Mouse (Mus musculus): Measurements from ENCODE around the gene Phlda2. TPM values are rescaled to one million over a fixed set of nuclear protein-coding genes. Genes with fewer than 3 reads are reported as not detected.

Phlda2 gene
- polyA plus RNA-seq, 1 experiment from 2014 or later, result 2.7 TPM

DNA sequence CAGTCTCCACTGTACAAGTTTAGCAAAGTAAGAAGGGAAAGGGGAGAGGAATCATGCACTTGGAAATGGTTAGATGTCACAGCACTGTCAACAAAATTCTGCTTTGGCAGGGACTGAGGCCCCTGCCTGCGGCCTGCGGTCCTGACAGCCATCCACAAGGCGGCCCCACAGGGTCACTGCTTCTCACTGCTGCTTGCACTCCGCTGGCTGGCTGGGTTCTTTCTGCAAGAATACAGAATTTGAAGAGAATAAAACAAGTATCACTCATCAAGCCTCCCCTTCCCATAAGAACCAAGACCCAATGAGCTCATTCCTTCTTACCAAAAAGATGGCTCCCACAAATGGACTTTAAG is 11.4 kb upstream of the Phlda2 start:
- Histone ChIP-seq H3K27ac (replicated peaks) (no peak overlapping the region), H3K4me3 (no peak overlapping the region), H3K27me3 (replicated peaks; ENCODE audit: low read depth, poor library complexity, severe bottlenecking) (no peaks in the 10 kb centered on the region), H3K4me1 (no peaks in the 10 kb centered on the region), H3K36me3 (replicated peaks) (peaks cover 76% of the 10 kb centered on the region), H3K9me3 (no peaks in the 10 kb centered on the region)
- no peak for DNase-seq (ENCODE audit: low spot score)
- 93% methylated on average over 4 of the region's 4 CpGs for WGBS

DNA sequence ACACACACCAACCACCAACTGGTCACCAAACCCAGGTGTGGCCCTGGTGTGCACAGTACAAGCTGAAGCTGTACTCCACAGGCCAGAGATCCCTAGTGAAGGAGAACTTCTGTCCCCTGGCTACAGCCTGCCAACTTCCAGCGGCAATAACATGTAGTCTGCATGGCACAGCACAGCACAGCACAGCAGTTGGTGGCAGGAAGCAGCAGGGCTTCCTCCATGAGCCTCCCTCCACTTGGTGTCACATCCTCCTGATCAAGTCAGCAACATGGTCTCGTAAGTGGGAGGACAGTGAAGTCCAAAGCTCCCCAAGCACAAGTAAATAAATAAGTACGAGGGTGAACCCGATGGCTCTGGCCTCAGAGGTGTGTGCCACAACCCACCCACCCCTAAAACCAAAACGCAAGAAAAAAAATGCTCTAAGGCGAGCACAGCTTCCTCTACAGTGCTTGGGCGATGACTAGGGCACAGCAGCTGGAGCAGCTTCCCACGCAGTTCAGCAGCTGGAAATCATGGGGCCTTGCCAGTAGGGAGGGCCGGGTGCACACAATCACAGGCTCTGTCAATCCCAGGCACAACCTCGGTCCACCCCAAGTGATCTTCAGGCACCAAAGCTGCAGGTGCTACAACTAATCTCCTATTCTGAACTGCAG is 10.9 kb upstream of the Phlda2 start:
- no peaks in the 10 kb centered on the region for H3K9me3 ChIP-seq
- H3K27me3 ChIP-seq (replicated peaks; ENCODE audit: low read depth, poor library complexity, severe bottlenecking), result no peaks in the 10 kb centered on the region
- H3K36me3 ChIP-seq (replicated peaks), result peaks cover 71% of the 10 kb centered on the region
- H3K4me1 ChIP-seq, result no peaks in the 10 kb centered on the region
- H3K4me3 ChIP-seq, result no peak overlapping the region
- no peak for DNase-seq (ENCODE audit: low spot score)
- WGBS, result 89% methylated on average over 10 of the region's 10 CpGs
- H3K27ac ChIP-seq (replicated peaks), result no peak overlapping the region

DNA sequence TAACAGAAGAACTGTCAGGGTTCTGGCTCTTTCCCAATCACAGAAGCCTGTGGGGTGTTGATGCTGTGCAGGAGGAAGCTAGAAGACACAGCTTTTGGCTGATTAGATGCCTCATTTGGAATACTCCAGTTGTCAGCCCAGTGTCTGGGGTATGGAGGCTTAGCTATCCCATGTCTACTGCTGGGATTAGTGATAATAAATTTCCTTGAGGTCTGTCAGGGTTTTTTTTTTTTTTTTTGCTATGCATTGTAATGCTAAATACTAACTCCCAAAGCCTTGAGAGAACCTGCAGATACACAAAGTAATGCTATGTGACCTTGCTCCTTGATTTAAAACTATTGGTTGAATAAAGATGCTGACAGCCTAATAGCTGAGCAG is 8.4 kb upstream of the Phlda2 start:
- no peaks in the 10 kb centered on the region for H3K9me3 ChIP-seq
- no peak for DNase-seq (ENCODE audit: low spot score)
- no peak overlapping the region for H3K4me3 ChIP-seq
- H3K27ac ChIP-seq (replicated peaks), result no peak overlapping the region
- peaks cover 46% of the 10 kb centered on the region for H3K36me3 ChIP-seq (replicated peaks)
- H3K4me1 ChIP-seq, result no peaks in the 10 kb centered on the region
- no peaks in the 10 kb centered on the region for H3K27me3 ChIP-seq (replicated peaks; ENCODE audit: low read depth, poor library complexity, severe bottlenecking)

DNA sequence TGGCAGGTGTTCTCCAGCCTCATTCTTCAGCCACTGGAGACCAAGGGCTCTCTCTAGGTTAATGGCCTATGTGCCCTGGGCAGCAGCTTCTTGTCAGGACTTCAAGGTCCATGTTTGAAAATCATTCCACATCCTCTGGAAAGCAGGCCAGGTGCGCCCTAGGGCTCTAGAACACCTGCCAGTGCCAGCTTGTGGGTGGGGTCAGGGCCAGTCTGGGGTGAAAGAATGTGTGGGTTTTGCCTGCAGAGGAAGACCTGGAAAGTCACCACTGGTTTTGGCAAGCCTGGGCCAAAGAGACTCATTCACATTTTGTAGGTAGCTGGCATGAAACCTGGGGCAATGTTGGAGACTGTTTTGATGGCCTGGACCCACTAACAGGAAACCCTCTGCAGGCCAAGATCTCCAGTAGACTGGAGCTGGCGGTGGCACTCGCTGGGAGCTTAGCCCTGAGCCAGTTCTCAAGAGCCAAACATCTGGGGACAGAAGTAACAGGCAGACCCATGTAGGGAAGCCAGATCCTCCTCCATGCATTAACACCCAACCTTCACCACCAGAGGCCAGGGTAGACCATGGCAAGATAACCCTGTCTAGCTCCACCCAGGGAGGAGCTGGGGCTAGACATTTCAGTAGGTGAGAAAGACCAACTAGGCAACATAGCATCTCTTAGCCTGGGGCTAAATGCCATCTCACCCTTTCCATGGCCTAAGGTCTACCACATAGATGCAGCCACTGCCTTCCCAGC is 7.8 kb upstream of the Phlda2 start:
- H3K27me3 ChIP-seq (replicated peaks; ENCODE audit: low read depth, poor library complexity, severe bottlenecking), result no peaks in the 10 kb centered on the region
- WGBS, result 83% methylated on average over 3 of the region's 3 CpGs
- H3K9me3 ChIP-seq, result no peaks in the 10 kb centered on the region
- no peak overlapping the region for H3K27ac ChIP-seq (replicated peaks)
- no peak for DNase-seq (ENCODE audit: low spot score)
- peaks cover 40% of the 10 kb centered on the region for H3K36me3 ChIP-seq (replicated peaks)
- H3K4me3 ChIP-seq, result no peak overlapping the region
- H3K4me1 ChIP-seq, result no peaks in the 10 kb centered on the region

DNA sequence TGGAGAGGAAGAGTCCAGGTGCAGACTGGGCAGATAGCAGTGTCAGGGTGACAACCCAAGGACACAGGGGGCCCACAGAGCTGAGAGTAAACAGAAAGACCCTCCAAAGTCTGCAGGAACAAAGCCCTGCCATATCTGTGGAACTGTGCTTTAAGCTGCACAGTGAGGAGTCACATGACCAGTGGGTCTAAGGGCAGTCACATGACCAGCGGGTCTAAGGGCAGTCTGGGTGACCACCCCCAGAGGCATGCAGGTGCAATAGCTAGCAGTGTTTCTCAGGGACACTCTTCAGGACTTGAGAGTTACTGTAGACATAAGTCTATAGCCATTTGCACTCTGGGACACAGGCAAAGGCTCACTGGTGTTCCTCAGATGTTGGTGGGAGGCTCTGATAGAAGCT is 6.6 kb upstream of the Phlda2 start:
- Histone ChIP-seq H3K4me3 (no peak overlapping the region), H3K36me3 (replicated peaks) (peaks cover 28% of the 10 kb centered on the region), H3K27me3 (replicated peaks; ENCODE audit: low read depth, poor library complexity, severe bottlenecking) (peaks cover 9% of the 10 kb centered on the region), H3K9me3 (no peaks in the 10 kb centered on the region), H3K4me1 (no peaks in the 10 kb centered on the region), H3K27ac (replicated peaks) (no peak overlapping the region)
- no peak for DNase-seq (ENCODE audit: low spot score)
- 82% methylated on average over 1 of the region's 1 CpGs for WGBS

DNA sequence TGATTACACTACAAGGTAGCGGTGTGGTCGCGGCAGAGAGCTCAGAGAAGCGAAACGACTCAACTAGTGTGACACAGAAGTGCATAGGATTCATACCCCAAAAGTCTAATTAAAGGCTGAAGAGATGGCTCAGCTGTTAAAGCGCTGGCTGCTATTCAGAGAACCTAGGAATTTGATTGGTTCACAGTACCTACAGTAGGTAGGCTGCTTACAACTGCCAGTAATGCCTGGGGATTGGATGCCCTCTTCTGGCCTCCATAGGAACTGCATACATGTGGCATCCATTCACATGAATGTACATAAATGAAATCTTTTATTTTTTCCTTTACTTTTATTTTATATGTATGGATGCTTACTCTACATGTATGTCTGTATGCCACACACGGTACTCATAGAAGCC is 3.7 kb upstream of the Phlda2 start:
- WGBS, result 25% methylated on average over 7 of the region's 7 CpGs
- no peaks in the 10 kb centered on the region; the same call in 1 of the 2 replicates for H3K36me3 ChIP-seq (replicated peaks)
- H3K9me3 ChIP-seq, result no peaks in the 10 kb centered on the region
- peaks cover 13% of the 10 kb centered on the region for H3K4me1 ChIP-seq
- H3K4me3 ChIP-seq, result no peak overlapping the region
- DNase-seq (ENCODE audit: low spot score), result peak; percentile 57
- peaks cover 38% of the 10 kb centered on the region for H3K27me3 ChIP-seq (replicated peaks; ENCODE audit: low read depth, poor library complexity, severe bottlenecking)
- no peak overlapping the region for H3K27ac ChIP-seq (replicated peaks)

DNA sequence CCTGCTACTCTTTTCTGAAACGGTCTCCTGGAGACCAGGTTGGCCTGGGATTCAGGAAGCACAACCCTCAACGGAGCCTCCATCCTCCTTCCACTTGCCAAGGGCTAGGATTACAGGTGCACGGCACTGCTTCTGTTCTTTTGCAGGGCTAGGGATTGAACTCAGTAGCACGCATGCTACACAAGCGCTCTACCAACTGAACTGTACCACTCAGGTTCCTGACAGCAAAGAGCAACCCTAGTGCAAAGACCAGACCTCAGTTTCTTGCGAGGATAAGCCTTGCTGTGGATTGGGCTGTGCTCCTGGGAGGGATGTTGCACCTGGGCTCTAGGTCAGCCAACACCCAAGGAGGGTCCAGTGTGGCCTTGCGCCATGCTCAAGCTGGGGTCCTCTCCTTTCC is 3.3 kb upstream of the Phlda2 start:
- no peak overlapping the region for H3K4me3 ChIP-seq
- H3K36me3 ChIP-seq (replicated peaks), result no peaks in the 10 kb centered on the region
- peaks cover 15% of the 10 kb centered on the region for H3K4me1 ChIP-seq
- no peak overlapping the region for H3K27ac ChIP-seq (replicated peaks)
- peaks cover 42% of the 10 kb centered on the region for H3K27me3 ChIP-seq (replicated peaks; ENCODE audit: low read depth, poor library complexity, severe bottlenecking)
- no peak for DNase-seq (ENCODE audit: low spot score)
- H3K9me3 ChIP-seq, result no peaks in the 10 kb centered on the region
- WGBS, result 68% methylated on average over 7 of the region's 7 CpGs

DNA sequence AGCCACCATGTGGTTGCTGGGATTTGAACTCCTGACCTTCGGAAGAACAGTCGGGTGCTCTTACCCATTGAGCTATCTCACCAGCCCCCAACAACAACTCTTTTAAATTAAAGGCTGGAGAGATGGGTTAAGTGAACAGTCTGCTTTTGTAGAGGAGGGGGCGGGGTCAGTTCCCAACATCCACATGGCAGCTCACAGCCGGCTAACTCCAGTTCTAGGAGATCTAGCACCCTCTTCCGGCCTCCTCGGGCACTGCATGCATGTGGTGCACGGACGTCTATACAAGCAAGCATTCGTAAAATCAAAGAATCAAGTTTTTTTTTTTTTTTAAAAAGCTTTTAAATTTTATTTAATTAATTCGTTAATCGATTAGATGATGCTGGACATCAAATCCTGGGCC is 2.9 kb upstream of the Phlda2 start:
- Histone ChIP-seq H3K27me3 (replicated peaks; ENCODE audit: low read depth, poor library complexity, severe bottlenecking) (peaks cover 46% of the 10 kb centered on the region), H3K4me1 (peaks cover 15% of the 10 kb centered on the region), H3K27ac (replicated peaks) (no peak overlapping the region), H3K36me3 (replicated peaks) (no peaks in the 10 kb centered on the region), H3K4me3 (no peak overlapping the region), H3K9me3 (no peaks in the 10 kb centered on the region)
- peak; percentile 75 for DNase-seq (ENCODE audit: low spot score)
- 25% methylated on average over 11 of the region's 11 CpGs for WGBS

DNA sequence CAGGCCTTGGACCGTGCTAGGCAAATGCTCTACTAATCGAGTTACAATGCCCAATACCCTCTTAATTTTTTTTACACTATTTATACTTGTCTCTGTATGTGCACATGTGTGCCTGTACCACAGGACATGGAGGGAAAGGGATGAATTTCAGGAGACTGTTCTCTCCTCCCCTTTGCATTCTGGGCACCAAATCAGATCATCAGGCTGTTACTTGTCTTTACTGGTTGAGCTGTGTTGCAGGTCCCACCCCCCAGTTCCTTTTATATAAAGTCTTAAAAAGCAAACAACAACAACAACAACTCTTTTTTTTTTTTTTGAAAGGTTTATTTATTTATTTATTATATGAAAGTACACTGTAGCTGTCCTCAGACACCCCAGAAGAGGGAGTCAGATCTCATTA is 2.5 kb upstream of the Phlda2 start:
- 85% methylated on average over 2 of the region's 2 CpGs for WGBS
- no peak overlapping the region for H3K27ac ChIP-seq (replicated peaks)
- no peak for DNase-seq (ENCODE audit: low spot score)
- peaks cover 51% of the 10 kb centered on the region for H3K27me3 ChIP-seq (replicated peaks; ENCODE audit: low read depth, poor library complexity, severe bottlenecking)
- no peak overlapping the region for H3K4me3 ChIP-seq
- no peaks in the 10 kb centered on the region for H3K36me3 ChIP-seq (replicated peaks)
- H3K9me3 ChIP-seq, result no peaks in the 10 kb centered on the region
- H3K4me1 ChIP-seq, result peaks cover 15% of the 10 kb centered on the region

DNA sequence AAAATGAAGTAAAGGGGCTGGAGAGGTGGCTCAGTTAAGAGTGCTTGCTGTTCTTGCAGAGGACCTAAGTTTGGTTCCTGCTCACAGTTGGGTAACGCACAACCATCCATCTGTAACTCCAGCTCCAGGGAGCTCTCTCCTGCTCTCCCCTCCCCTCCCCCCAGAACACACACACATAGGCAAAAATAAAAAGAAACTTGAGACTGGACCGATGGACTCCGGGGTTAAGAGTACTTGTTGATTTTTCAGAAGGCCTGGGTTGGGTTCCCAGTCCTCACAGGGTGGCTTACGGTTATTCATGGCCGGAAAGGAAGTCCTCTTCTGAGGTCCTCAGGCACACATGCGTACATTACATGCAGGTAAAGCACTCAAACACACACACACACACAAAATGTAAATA is 976 bp upstream of the Phlda2 start:
- H3K4me1 ChIP-seq, result peaks cover 15% of the 10 kb centered on the region
- no peak for DNase-seq (ENCODE audit: low spot score)
- H3K27ac ChIP-seq (replicated peaks), result no peak overlapping the region
- H3K9me3 ChIP-seq, result no peaks in the 10 kb centered on the region
- H3K36me3 ChIP-seq (replicated peaks), result no peaks in the 10 kb centered on the region
- peaks cover 65% of the 10 kb centered on the region for H3K27me3 ChIP-seq (replicated peaks; ENCODE audit: low read depth, poor library complexity, severe bottlenecking)
- WGBS, result 85% methylated on average over 6 of the region's 6 CpGs
- no peak overlapping the region for H3K4me3 ChIP-seq

DNA sequence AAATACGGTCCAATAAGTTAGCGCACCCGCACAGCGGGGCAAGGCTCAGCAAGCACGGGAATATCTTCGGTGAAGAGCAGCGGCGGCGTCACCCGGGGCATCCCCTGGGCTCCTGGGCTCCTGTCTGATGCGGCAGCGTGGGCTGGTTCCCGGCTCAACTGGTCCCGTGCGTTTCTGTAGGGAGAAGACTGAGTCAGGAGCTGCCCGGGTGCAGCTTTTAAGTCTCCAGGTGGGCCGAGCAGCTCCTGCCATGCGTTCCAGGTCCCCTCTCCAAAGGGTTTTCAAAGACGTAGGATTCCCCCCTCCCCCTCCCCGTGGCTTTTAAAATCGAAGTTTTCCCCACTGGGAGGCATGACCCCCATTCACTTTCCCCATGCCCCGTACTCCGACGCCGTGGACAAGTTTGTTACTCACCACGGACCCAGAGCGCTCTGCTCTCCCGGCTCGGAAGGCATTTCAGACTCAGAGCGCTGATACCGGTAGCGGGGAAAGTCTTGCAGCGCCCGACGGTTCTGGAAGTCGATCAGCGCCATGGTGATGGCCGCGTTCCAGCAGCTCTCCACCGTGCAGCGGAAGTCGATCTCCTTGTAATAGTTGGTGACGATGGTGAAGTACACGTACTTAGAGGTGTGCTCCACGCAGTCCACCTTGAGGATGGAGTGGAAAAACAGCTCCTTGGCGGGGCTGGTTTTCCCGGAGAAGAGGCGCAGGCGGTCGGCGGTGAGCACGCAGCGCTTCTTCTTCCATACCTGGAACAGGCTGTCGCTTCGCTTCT is 1.1 kb downstream of the Phlda2 start:
- no peaks in the 10 kb centered on the region for H3K36me3 ChIP-seq (replicated peaks)
- H3K9me3 ChIP-seq, result no peaks in the 10 kb centered on the region
- peaks cover 85% of the 10 kb centered on the region for H3K27me3 ChIP-seq (replicated peaks; ENCODE audit: low read depth, poor library complexity, severe bottlenecking)
- H3K27ac ChIP-seq (replicated peaks), result no peak overlapping the region
- peaks cover 15% of the 10 kb centered on the region for H3K4me1 ChIP-seq
- H3K4me3 ChIP-seq, result peak overlapping the region; percentile 55
- 5% methylated on average over 55 of the region's 55 CpGs for WGBS
- peak; percentile 58 for DNase-seq (ENCODE audit: low spot score)

DNA sequence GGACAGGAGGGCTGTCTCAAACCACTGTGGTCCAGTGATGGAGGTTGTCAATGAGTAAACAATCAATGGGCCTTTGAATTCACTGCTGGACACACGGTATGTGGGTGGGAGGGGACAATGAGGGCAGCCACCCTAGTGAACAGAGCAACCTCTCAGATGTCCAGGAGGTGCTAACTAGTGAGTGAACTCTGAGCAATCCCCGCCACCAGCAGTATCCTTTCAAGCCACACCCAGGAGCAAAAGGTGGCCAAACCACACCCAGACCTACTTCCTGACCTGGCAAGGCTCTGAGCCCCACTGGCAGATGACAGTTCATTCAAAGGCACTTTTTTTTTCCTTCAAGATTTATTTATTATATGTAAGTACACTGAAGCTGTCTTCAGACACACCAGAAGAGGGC is 2.0 kb downstream of the Phlda2 start:
- Histone ChIP-seq H3K4me3 (no peak overlapping the region), H3K36me3 (replicated peaks) (no peaks in the 10 kb centered on the region), H3K27me3 (replicated peaks; ENCODE audit: low read depth, poor library complexity, severe bottlenecking) (peaks cover 88% of the 10 kb centered on the region), H3K4me1 (peaks cover 15% of the 10 kb centered on the region), H3K27ac (replicated peaks) (no peak overlapping the region), H3K9me3 (no peaks in the 10 kb centered on the region)
- WGBS, result 35% methylated on average over 2 of the region's 2 CpGs
- DNase-seq (ENCODE audit: low spot score), result no peak

DNA sequence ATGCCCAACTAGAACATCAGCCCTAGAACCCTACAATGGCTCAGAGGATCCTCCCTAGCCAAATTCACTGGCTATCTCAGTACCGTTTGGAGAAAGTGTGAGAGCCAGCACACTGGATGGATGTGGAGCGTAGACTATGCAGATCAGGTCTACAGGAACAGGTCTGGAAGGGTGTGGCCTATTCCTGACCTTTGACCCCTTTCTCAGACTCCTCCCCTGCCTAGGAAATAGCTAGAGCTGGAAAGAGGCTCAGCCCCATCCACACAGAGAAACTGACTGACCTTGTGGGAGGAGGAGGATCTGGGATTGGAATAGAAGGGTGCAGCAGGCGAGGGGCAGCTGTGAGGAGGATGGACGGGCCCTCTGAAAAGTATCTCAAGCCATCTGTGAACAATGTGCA is 4.4 kb downstream of the Phlda2 start:
- Histone ChIP-seq H3K9me3 (no peaks in the 10 kb centered on the region), H3K36me3 (replicated peaks) (no peaks in the 10 kb centered on the region), H3K27ac (replicated peaks) (no peak overlapping the region), H3K27me3 (replicated peaks; ENCODE audit: low read depth, poor library complexity, severe bottlenecking) (peaks cover 69% of the 10 kb centered on the region), H3K4me1 (peaks cover 15% of the 10 kb centered on the region), H3K4me3 (no peak overlapping the region)
- no peak for DNase-seq (ENCODE audit: low spot score)
- 84% methylated on average over 4 of the region's 4 CpGs for WGBS

Data from embryonic facial prominence, embryonic 10.5 days (tissue).